Comparison of ENCODE assay signal across 17 mouse cellular contexts in the genomic region with DNA sequence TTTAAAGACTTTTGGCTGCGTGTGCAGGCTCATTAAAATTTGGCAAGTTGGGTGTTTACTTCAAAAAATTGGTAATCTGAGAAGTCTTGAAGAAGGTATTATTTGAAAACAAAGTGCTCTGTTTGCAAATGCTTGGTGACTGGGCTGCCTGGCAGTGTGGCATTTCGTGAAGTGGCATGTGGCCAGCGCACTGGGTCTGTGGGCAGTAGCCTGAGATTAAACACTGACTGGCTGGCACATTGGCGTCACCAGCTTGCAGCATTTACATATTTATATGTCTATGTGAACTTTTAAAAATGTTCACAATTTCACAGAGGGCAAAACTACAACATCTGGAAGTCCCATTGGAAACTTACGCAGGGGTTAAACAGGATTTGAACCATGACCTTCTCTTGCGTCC.
DNase-seq lines count a peak whose midpoint lies in the region; ATAC-seq and TF ChIP-seq lines count a peak whose summit lies in the region.
"Had no signal": no experiment of that assay in that cellular context is flagged by ENCODE, and none has a peak within 500 bp of the region (broad histone marks: within the 10 kb centered on the region; RNA-seq: fewer than 3 reads in every experiment).

No protein-coding gene starts in this region.

- DNase-seq in layer of hippocampus, adult 11-12 months (ENCODE audit: low spot score): peak; percentile 14
- no peak for DNase-seq in layer of hippocampus, adult 9-10 months (ENCODE audit: low spot score)
- peak; percentile 66 for DNase-seq in brain, embryonic 14.5 days (ENCODE audit: low read depth)
- peak; percentile 55 for DNase-seq in left cerebral cortex, postnatal 4 days
- DNase-seq in thymus, postnatal 4 days: no peak
- DNase-seq: gastrocnemius, postnatal 25 days; kidney, postnatal 14 days; retina, postnatal 1 day; thymus, adult 18-20 months had no signal

- no peaks in the 10 kb centered on the region for H3K4me1 ChIP-seq in forebrain, embryonic 13.5 days
- H3K4me1 ChIP-seq in forebrain, embryonic 12.5 days: no peaks in the 10 kb centered on the region
- no peaks in the 10 kb centered on the region for H3K4me1 ChIP-seq in kidney, embryonic 15.5 days
- H3K4me1 ChIP-seq: heart, embryonic 12.5 days; hindbrain, embryonic 10.5 days; liver, embryonic 12.5 days had no signal

- H3K9ac ChIP-seq in forebrain, embryonic 13.5 days: no peak overlapping the region
- H3K9ac ChIP-seq in forebrain, embryonic 12.5 days: no peak overlapping the region
- H3K9ac ChIP-seq in kidney, embryonic 15.5 days: no peak overlapping the region
- H3K9ac ChIP-seq: embryonic facial prominence, embryonic 13.5 days; heart, embryonic 12.5 days; liver, embryonic 12.5 days had no signal

- H3K4me3 ChIP-seq in forebrain, embryonic 13.5 days: no peak overlapping the region
- no peak overlapping the region for H3K4me3 ChIP-seq in forebrain, embryonic 12.5 days (replicated peaks)
- H3K4me3 ChIP-seq in kidney, embryonic 15.5 days (replicated peaks): no peak overlapping the region
- H3K4me3 ChIP-seq: embryonic facial prominence, embryonic 13.5 days; heart, embryonic 12.5 days; hindbrain, embryonic 10.5 days; liver, embryonic 12.5 days had no signal

- 73% methylated on average over 6 of the region's 6 CpGs for WGBS in forebrain, embryonic 13.5 days
- WGBS in forebrain, embryonic 12.5 days: 88% methylated on average over 6 of the region's 6 CpGs
- 89% methylated on average over 6 of the region's 6 CpGs for WGBS in kidney, embryonic 15.5 days

- TF ChIP-seq CTCF in brain, embryonic 14.5 days (IDR thresholded peaks at IDR 0.05; ENCODE audit: borderline replicate concordance, extremely low read depth, insufficient read depth, insufficient read length): no peak

- TF ChIP-seq POLR2A in brain, embryonic 14.5 days (IDR thresholded peaks at IDR 0.05; ENCODE audit: borderline replicate concordance, extremely low read depth, insufficient read depth, insufficient read length, poor library complexity, severe bottlenecking): no peak

- intact Hi-C loops in left cerebral cortex, postnatal 4 days (cut with DNase I): no loop called here

- no peak overlapping the region for H3K4me2 ChIP-seq in forebrain, embryonic 13.5 days
- no peak overlapping the region for H3K4me2 ChIP-seq in forebrain, embryonic 12.5 days
- no peak overlapping the region for H3K4me2 ChIP-seq in kidney, embryonic 15.5 days
- H3K4me2 ChIP-seq: embryonic facial prominence, embryonic 13.5 days; heart, embryonic 12.5 days; liver, embryonic 12.5 days had no signal

- ATAC-seq in forebrain, embryonic 13.5 days: peak; percentile 41; the same call in 1 of the 2 replicates
- no peak for ATAC-seq in forebrain, embryonic 12.5 days (ENCODE audit: low FRiP score)
- no peak for ATAC-seq in kidney, embryonic 15.5 days (replicated peaks; ENCODE audit: low FRiP score)
- ATAC-seq: activated CD4-positive, CD25-positive, alpha-beta regulatory T cell, adult 4 months; liver, embryonic 12.5 days had no signal

- H3K27me3 ChIP-seq in forebrain, embryonic 13.5 days: no peaks in the 10 kb centered on the region
- H3K27me3 ChIP-seq in forebrain, embryonic 12.5 days: no peaks in the 10 kb centered on the region
- no peaks in the 10 kb centered on the region for H3K27me3 ChIP-seq in kidney, embryonic 15.5 days
- H3K27me3 ChIP-seq: embryonic facial prominence, embryonic 13.5 days; heart, embryonic 12.5 days; liver, embryonic 12.5 days had no signal

- no peaks in the 10 kb centered on the region for H3K36me3 ChIP-seq in forebrain, embryonic 13.5 days (ENCODE audit: poor library complexity, severe bottlenecking)
- H3K36me3 ChIP-seq in forebrain, embryonic 12.5 days (replicated peaks): no peaks in the 10 kb centered on the region
- H3K36me3 ChIP-seq in kidney, embryonic 15.5 days: no peaks in the 10 kb centered on the region
- H3K36me3 ChIP-seq: embryonic facial prominence, embryonic 13.5 days; heart, embryonic 12.5 days; hindbrain, embryonic 10.5 days; liver, embryonic 12.5 days had no signal

- H3K9me3 ChIP-seq in forebrain, embryonic 13.5 days (replicated peaks): no peaks in the 10 kb centered on the region
- H3K9me3 ChIP-seq in forebrain, embryonic 12.5 days: no peaks in the 10 kb centered on the region
- H3K9me3 ChIP-seq in kidney, embryonic 15.5 days (replicated peaks): no peaks in the 10 kb centered on the region
- H3K9me3 ChIP-seq: embryonic facial prominence, embryonic 13.5 days; heart, embryonic 12.5 days; hindbrain, embryonic 10.5 days; liver, embryonic 12.5 days had no signal

- H3K27ac ChIP-seq in forebrain, embryonic 13.5 days: no peak overlapping the region
- no peak overlapping the region for H3K27ac ChIP-seq in forebrain, embryonic 12.5 days
- no peak overlapping the region for H3K27ac ChIP-seq in kidney, embryonic 15.5 days
- H3K27ac ChIP-seq: embryonic facial prominence, embryonic 13.5 days; hindbrain, embryonic 10.5 days; liver, embryonic 12.5 days had no signal

Comparison
In these comparisons a context has a peak if more than half of its experiments do, and no peak if none do; other contexts are left out.
1. DNase-seq: peak in layer of hippocampus, adult 11-12 months (single experiment), brain, embryonic 14.5 days (single experiment) and left cerebral cortex, postnatal 4 days (single experiment); none in layer of hippocampus, adult 9-10 months (single experiment) and thymus, postnatal 4 days (single experiment).